Mouse (Mus musculus): ENCODE data around the gene Dppa2.

DNA sequence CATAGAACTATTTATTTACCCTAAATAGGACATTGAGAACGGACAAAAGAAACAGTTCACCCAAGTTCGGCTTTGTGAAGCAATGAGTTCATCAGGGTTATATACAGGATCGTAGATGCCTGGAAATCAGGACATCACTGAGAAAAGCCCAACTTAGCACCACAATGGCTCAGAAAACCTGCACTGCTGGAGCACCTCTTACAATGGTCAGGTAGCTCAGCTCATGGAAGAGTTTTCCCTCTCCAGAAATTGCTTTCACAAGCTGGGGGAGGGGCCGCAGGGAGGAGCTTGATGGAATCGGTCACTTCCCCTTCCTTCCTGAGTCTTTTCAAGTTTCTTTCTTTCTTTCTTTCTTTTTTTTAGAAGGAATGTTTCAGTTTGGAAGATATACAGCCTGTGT, 52.0 kb downstream of the Dppa2 start:
- TF ChIP-seq CTCF (IDR thresholded peaks at IDR 0.05; ENCODE audit: low read depth, low read length), result no peak
- no peak for TF ChIP-seq POLR2A (IDR thresholded peaks at IDR 0.05; ENCODE audit: borderline replicate concordance, low read depth, low read length)
